Mouse (Mus musculus): ENCODE data around the gene Ppp2ca.

Gene Ppp2ca

DNA sequence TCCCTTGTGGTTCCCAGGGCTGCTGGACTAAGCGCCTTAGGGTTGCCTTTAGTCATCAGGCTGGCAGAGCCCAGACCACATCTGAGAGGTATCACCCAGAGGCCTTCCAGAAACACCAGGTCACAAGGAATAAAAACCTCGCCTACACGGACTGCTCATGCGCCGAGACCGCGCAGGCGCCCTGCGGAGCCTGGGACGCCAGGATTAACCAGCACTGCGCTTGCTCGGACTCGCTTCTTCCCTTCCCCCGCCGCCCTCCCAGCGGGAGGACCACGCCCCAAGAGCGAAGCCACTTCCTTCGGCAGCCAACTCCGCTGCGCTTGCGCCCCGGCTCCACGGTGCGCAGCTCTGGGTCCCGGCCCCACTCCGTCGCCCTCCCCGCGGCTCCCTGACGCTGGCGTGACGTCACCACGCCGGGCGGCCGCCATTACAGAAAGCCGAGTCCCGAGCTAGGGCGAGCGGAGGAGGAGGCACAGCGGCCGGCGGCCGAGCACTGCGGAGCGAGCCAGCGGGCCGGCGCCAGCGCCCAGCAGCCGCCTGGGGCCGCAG is at the start of gene Ppp2ca:
Gene Ppp2ca (plus strand): TSS at position 284 of the 549 bp plus-strand sequence.
- DNase-seq (ENCODE audit: low spot score in 2 of 2) = peak; percentile 95 to 98

- DNase-seq (ENCODE audit: low spot score in 2 of 2) = no peak
These were observed 45.1 kb upstream of the Ppp2ca start for GRCm38 (mm10) chr11:52053371-52053770.

DNA sequence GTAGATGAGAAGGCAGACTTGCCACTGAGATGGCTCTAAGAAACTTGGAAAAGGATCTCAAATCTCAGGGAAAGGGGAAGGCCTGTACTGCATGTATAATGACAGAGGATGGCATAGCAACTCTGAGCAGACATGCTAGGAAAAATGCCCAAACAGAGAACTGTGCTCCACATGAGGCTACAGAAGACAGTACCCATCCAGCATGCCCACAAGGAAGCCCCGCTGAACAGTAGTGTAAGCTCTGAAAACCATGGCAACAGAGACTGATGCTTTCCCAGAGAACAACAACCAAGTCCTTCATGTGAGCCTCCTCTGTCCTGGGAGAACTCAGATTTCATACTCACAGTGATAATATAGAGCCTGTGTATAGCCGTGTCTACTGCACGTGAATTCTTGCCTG is 43.8 kb upstream of the Ppp2ca start:
- DNase-seq (ENCODE audit: low spot score in 2 of 2) = no peak

DNA sequence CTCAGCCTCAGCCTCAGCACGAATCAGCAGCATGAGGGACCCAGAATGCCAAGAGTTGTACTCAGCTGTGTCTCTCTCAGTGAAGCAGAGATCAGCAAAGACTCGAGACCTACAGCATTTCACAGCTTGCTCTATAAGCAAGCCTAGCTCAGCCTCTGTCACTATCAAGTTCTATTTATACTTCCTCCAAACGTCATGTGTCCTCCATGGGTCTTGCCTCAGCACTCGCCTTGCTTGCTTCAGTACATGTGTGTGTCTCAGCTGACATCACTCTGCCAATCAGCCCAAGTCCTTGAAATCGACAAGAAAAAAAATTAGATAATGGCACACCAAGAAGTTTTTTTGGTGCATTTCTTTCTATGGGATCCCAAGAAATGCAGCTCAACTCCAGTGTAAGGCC is 42.3 kb upstream of the Ppp2ca start:
- no peak for DNase-seq (ENCODE audit: low spot score in 2 of 2)

- no peak for DNase-seq (ENCODE audit: low spot score in 2 of 2)
These were observed 39.5 kb upstream of the Ppp2ca start for GRCm38 (mm10) chr11:52059001-52059400.

DNA sequence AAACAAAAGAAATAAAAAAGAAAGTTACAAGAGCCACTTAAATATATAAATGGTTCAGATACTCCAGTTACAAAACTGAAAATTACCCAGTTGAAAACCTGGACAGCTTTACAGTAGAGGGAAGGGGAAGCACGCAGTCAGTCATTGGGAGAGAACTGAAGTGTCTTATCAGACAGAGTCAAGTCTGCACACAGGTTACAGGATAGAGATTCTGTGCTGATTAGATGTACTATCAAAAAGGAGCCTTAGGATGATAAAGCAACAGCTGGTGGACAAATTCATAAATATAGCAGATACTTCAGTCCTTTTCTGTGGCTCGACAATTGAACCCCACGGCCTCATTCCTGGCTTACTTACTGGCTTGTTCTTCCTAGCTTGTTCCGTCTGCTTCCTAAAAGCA is 38.2 kb upstream of the Ppp2ca start:
- DNase-seq (ENCODE audit: low spot score in 2 of 2) = no peak

GRCm38 (mm10) chr11:52062406-52062805 is 36.1 kb upstream of the Ppp2ca start:
- DNase-seq (ENCODE audit: low spot score in 2 of 2) = no peak

DNA sequence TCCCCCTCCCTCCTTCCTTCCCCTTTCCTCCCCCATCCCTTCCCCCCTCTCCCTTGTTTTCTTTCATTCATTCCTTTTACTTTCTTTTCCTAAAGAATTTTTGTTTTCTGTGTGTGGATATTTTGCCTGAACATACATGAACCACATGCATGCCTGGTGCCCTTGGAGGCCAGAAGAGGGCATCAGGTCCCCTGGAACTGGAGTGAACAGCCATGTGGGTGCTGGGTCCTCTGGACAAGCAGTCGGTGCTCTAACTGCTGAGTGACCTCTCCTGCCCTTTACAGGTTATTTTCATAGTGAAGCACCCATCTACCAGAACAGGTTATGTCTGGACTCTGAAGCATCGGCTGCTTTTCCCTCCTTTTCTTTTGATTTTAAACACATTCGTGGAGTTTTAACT is 34.1 kb upstream of the Ppp2ca start:
- DNase-seq (ENCODE audit: low spot score in 2 of 2) = no peak

GRCm38 (mm10) chr11:52065841-52066240 is 32.6 kb upstream of the Ppp2ca start:
- DNase-seq (ENCODE audit: low spot score in 2 of 2) = no peak

DNA sequence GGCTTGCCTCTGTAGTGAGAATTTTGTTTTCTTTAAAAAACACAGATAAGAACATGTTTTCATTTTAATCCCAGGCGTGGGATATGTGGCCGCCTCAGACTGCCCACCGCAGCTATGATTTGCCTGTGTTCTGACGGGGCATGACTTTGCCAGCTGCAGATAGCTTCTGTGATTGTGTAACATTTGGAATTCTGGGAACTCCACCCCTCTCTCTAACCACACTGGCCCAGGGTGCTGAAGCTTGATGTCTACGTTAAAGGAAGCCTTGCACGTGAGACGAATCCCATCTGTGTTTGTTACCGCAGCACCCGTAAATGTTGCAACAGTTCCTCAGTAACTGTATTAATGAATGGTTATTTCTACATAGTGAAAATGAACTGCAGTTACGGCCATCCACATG is 26.7 kb upstream of the Ppp2ca start:
- DNase-seq (ENCODE audit: low spot score in 2 of 2) = no peak

GRCm38 (mm10) chr11:52073528-52074170 is 24.8 kb upstream of the Ppp2ca start:
- DNase-seq (ENCODE audit: low spot score in 2 of 2) = no peak

DNA sequence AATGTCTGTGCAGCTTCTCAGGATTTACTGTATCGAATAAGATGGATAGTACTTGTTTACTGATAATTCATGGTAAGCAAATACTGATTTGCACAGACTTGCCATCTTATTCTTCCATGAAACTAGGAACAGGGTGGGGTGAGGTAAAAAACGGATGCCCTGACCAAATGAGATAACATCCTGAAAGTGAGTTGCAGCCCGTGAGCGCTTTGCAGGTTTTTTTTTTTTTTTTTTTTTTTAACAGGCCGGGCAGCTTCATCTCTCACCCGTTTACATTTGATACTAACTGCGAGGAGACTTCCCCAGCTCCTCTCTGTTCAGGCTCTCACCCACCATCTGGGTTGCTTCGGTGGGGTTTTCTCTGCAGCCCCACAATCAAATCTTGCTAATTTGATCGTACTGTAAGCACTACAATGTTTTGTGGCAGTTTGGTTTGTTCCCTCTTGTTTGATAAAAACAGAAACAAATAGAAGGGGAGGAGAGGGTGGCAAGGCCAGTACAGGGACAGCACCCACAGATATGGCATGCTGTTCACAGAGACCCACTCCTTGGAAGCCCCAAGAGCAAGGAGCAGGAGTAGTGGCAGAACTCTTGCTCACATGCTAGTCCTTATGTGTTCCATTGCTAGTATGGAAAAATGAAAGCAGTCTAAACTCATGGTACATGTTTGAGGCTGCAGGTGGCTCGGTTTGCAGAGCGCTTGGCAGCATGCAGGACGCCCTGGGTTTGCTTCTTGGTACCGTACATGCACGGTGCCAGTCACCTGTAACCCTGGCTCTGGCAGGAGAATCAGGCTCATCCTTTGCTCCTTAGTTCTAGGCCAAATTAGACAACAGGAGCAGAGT is 23.6 kb upstream of the Ppp2ca start:
- DNase-seq (ENCODE audit: low spot score in 2 of 2) = no peak

- peak; percentile 17 to 57 for DNase-seq (ENCODE audit: low spot score in 2 of 2)
These were observed 22.5 kb upstream of the Ppp2ca start for GRCm38 (mm10) chr11:52075794-52076633.

DNA sequence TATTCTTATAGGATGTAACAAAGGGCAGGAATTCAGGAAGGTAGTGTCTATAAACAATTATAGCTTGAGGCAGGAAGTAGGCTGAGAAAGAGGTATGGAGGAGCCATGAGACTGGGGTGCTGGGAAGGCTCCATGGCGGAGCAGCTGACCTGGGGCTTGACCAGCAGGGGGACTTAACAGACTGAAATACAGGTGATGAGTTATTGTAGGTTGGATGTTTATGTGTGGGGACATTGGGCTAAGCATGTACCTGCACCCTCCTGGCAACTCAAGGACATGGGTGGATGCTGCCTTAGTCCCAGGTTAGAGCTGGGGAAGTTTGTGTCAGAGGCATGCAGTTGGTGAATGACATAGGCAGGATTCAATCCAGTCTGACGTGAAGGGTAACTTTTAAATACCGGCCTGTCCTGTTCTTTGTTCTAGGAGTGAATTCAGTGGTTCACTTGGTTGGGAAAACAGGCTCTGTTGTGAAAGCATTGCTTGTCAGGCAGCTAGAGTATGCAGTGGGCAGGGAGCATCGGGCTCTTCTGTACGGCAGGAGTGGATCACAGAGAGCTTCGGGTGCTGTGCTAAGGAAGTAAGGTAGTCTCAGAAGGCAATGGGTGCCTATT is 21.6 kb upstream of the Ppp2ca start:
- DNase-seq (ENCODE audit: low spot score in 2 of 2) = no peak

DNA sequence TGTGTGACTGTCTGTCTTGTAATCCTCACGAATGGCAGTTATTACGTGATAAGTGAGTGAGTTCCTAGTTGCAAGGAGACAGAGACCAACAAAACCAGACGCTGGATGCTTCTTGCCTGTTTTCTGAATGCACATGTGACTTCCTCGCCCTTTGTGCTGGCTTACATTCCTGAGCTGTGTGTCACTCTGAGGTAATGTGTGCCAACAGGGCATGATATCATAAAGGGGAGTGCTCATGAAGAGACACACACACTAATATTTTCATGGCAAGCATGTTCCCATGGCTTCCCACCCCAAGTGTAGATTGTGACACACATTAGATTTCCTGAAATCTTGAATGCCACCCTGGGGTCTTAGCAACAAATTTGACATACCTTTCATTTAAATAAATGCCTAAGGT is 20.5 kb upstream of the Ppp2ca start:
- no peak for DNase-seq (ENCODE audit: low spot score in 2 of 2)

- no peak for DNase-seq (ENCODE audit: low spot score in 2 of 2)
These were observed 18.5 kb upstream of the Ppp2ca start for GRCm38 (mm10) chr11:52079978-52080377.

DNA sequence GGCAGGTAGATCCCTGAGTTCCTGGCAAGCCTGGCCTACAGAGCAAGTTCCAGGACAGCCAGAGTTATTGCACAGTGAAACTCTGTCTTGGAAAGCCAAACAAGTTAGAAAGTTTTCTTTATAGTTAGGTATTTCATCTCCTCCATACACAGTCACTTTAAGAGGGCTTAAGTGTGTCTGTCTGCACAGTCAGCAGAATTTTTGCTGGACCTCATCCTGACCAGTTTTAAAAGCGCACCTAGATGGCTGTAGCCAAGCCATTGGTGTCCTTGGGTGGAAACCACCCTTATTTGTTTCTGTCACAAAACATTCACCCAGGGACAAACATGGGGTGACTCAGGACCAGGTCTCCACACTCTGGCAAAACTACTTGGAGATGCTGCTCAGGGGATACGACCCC is 17.8 kb upstream of the Ppp2ca start:
- no peak for DNase-seq (ENCODE audit: low spot score in 2 of 2)

DNA sequence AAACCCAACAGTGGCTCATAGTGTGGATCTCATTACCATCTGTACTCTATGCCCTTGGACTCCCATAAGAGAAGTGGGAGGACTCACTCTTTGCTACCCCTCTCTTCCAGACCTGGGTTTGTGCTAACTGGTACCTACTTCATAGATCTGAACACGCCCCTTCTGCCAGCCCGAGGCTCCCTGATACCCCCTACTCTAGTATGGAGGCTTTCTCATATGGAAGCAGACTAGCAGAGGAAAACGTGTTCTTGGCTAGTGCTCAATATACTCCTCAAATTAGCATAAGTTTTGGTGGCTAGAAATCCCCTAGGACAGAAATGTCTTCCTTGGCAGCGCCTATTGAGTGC is 12.7 kb upstream of the Ppp2ca start:
- DNase-seq (ENCODE audit: low spot score in 2 of 2) = no peak

DNA sequence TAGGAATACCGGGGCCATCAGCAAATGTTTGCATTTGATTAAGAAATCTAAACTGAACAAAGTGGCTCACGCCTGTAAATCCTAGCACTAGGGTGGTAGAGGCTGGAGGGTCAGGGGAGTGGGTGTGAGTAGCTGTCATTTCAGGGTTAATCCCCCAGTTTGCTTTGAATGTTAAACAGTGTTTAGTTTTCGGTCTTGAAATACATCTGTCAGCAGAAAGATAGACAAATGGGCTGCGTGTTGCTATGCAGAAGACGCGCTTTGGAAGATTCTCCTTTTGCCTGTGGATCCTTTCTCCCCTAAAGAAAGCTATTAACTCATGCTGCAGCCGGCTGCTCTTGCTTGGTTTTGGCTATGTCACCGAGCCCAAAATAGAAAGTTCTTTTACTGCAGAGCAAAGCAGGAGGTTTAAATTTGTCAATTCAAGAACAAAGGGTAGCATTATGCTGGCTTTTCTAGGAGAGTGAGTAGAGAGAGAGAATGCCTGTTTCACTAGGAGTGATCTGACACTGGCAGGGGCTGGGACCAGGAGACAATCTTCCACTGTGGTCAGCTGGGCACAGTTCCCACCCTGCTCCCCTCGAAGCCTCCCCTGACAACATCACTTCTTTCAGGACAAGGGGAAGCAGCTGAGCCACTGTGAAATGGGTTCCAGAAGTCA is 12.1 kb upstream of the Ppp2ca start:
- DNase-seq (ENCODE audit: low spot score in 2 of 2) = no peak

GRCm38 (mm10) chr11:52089291-52089690 is 9.2 kb upstream of the Ppp2ca start:
- DNase-seq (ENCODE audit: low spot score in 2 of 2) = no peak

- DNase-seq (ENCODE audit: low spot score in 2 of 2) = no peak
These were observed 7.2 kb upstream of the Ppp2ca start for GRCm38 (mm10) chr11:52091261-52091660.

Data from spleen, postnatal 10 days (tissue).